Mouse (Mus musculus) kidney, adult 2 months (tissue): ENCODE measurements around the gene Tfap2d. TPM values are rescaled to one million over a fixed set of nuclear protein-coding genes. Genes with fewer than 3 reads are reported as not detected.
A peak's percentile ranks its signal among the peaks of the same experiment; 100 is the strongest.

Source experiments
- DNase-seq: peaks from one replicate; pipeline ENCODE4 v3.0.0; 2021
- H3K27ac ChIP-seq: fragments of 200-500 bp; 2 replicates; pipeline ENCODE4 v1.5.1; 2012; ENCODE audit warnings: low read depth, low read length, control low read depth, inconsistent platforms; ENCODE audit not compliant: insufficient read depth
- H3K27me3 ChIP-seq: fragments of 200-500 bp; replicated peaks from 2 replicates; pipeline ENCODE4 v1.6.1; 2012; ENCODE audit warnings: mild to moderate bottlenecking, moderate library complexity, low read length, inconsistent platforms; ENCODE audit not compliant: control insufficient read depth, insufficient read depth
- H3K36me3 ChIP-seq: fragments of 200-500 bp; 2 replicates; pipeline ENCODE4 v1.6.1; 2012; ENCODE audit warnings: mild to moderate bottlenecking, moderate library complexity, low read length, inconsistent platforms; ENCODE audit not compliant: control insufficient read depth, insufficient read depth
- H3K4me1 ChIP-seq: fragments of 200-500 bp; 2 replicates; pipeline ENCODE4 v1.6.1; 2011; ENCODE audit warnings: low read length; ENCODE audit not compliant: control insufficient read depth, insufficient read depth
- H3K4me3 ChIP-seq: fragments of 200-500 bp; 2 replicates; pipeline ENCODE4 v1.5.1; 2011; ENCODE audit warnings: mild to moderate bottlenecking, low read depth, low read length, control low read depth; ENCODE audit not compliant: insufficient read depth
- CTCF ChIP-seq: fragments of 200-500 bp; conservative IDR thresholded peaks from 2 replicates; pipeline ENCODE4 v1.5.1; 2011; ENCODE audit warnings: low read depth, mild to moderate bottlenecking, control low read depth, low read length, moderate library complexity, mixed read lengths; ENCODE audit not compliant: insufficient read depth, insufficient read length
- POLR2A ChIP-seq: fragments of 200-500 bp; IDR thresholded peaks from one replicate; pipeline ENCODE4 v1.6.1; 2011; ENCODE audit warnings: low read depth, low read length, control low read depth
- WGBS: fragments of 180-500 bp; shearing (Covaris S2); methylation state at CpG from one replicate; pipeline ENCODE4 v1.1.7; 2018; 5-methylcytosine and 5-hydroxymethylcytosine counted together
- polyA plus RNA-seq: library from polyadenylated mRNA; depleted of rRNA; stranded (reverse); fragments of >200 nt; gene quantifications from 2 replicates; pipeline ENCODE4 v1.2.3, GENCODE M21; 2012

The Tfap2d gene
- polyA plus RNA-seq, 1 experiment, result not detected

- Histone ChIP-seq H3K27ac (no peak overlapping the region), H3K36me3 (no peaks in the 10 kb centered on the region), H3K4me3 (peak overlapping the region; percentile 7; the same call in 1 of the 2 replicates), H3K27me3 (peaks cover 4% of the 10 kb centered on the region), H3K4me1 (no peaks in the 10 kb centered on the region)
- DNase-seq, result peak; percentile 65
- 3% methylated on average over 12 of the region's 12 CpGs for WGBS
- TF ChIP-seq CTCF (peak; percentile 47), POLR2A (no peak)
Measured at GRCm38 (mm10) chr1:19205649-19206048, 102.8 kb downstream of the Tfap2d start.

GRCm38 (mm10) chr1:19206194-19206593, 103.4 kb downstream of the Tfap2d start:
- DNase-seq, result peak; percentile 50
- Histone ChIP-seq H3K27me3 (peaks cover 4% of the 10 kb centered on the region), H3K36me3 (no peaks in the 10 kb centered on the region), H3K4me1 (no peaks in the 10 kb centered on the region), H3K4me3 (no peak overlapping the region), H3K27ac (no peak overlapping the region)
- TF ChIP-seq POLR2A, result no peak
- TF ChIP-seq CTCF, result peak; percentile 39
- 2% methylated on average over 7 of the region's 7 CpGs for WGBS

GRCm38 (mm10) chr1:19207611-19208010, 104.8 kb downstream of the Tfap2d start:
- peak; percentile 9 for DNase-seq
- Histone ChIP-seq H3K4me3 (no peak overlapping the region), H3K4me1 (no peaks in the 10 kb centered on the region), H3K27ac (peak overlapping the region; percentile 67; the same call in 1 of the 2 replicates), H3K27me3 (peaks cover 4% of the 10 kb centered on the region), H3K36me3 (no peaks in the 10 kb centered on the region)
- WGBS, result 4% methylated on average over 4 of the region's 4 CpGs
- TF ChIP-seq CTCF, result no peak
- TF ChIP-seq POLR2A, result no peak

GRCm38 (mm10) chr1:19208641-19209358, 106.0 kb downstream of the Tfap2d start, which contains the start of gene Tfap2b:
Gene Tfap2b (plus strand): TSS chr1:19208914.
- H3K4me3 ChIP-seq, result peak within 1 kb of the TSS; percentile 47
- WGBS, result 9% methylated on average over 26 of the region's 26 CpGs
- no peaks in the 10 kb centered on the region for H3K36me3 ChIP-seq
- H3K4me1 ChIP-seq, result no peaks in the 10 kb centered on the region
- peak within 1 kb of the TSS; percentile 90 for H3K27ac ChIP-seq
- no peak for TF ChIP-seq CTCF
- no peak for TF ChIP-seq POLR2A
- DNase-seq, result peak; percentile 48
- H3K27me3 ChIP-seq, result peaks cover 4% of the 10 kb centered on the region

GRCm38 (mm10) chr1:19209359-19209745, 106.5 kb downstream of the Tfap2d start:
- Histone ChIP-seq H3K36me3 (no peaks in the 10 kb centered on the region), H3K4me1 (no peaks in the 10 kb centered on the region), H3K27me3 (peaks cover 4% of the 10 kb centered on the region), H3K27ac (peak overlapping the region; percentile 90), H3K4me3 (peak overlapping the region; percentile 47)
- DNase-seq, result no peak
- TF ChIP-seq CTCF (no peak), POLR2A (no peak)
- 3% methylated on average over 10 of the region's 10 CpGs for WGBS

- Histone ChIP-seq H3K36me3 (no peaks in the 10 kb centered on the region), H3K4me1 (no peaks in the 10 kb centered on the region), H3K27ac (peak overlapping the region; percentile 90), H3K27me3 (peaks cover 4% of the 10 kb centered on the region; the same call in 1 of the 2 replicates), H3K4me3 (peak overlapping the region; percentile 47)
- TF ChIP-seq POLR2A, result no peak
- no peak for TF ChIP-seq CTCF
- peak; percentile 19 for DNase-seq
- WGBS, result under 1% methylated on average over 31 of the region's 31 CpGs
Measured at GRCm38 (mm10) chr1:19209776-19210175, 107.0 kb downstream of the Tfap2d start.

- peak; percentile 27 for DNase-seq
- Histone ChIP-seq H3K4me3 (peak overlapping the region; percentile 47), H3K27ac (peak overlapping the region; percentile 90), H3K27me3 (peaks cover 4% of the 10 kb centered on the region; the same call in 1 of the 2 replicates), H3K4me1 (no peaks in the 10 kb centered on the region), H3K36me3 (no peaks in the 10 kb centered on the region; the same call in 1 of the 2 replicates)
- WGBS, result 1% methylated on average over 30 of the region's 30 CpGs
- TF ChIP-seq CTCF, result no peak
- TF ChIP-seq POLR2A, result no peak
Measured at GRCm38 (mm10) chr1:19210215-19211032, 107.6 kb downstream of the Tfap2d start.
